17 mouse cellular contexts compared by ENCODE assay signal in genomic region chr9:14041900-14042435, GRCm38 (mm10).
DNase-seq lines count a peak whose midpoint lies in the region; ATAC-seq and TF ChIP-seq lines count a peak whose summit lies in the region.
"Had no signal": no experiment of that assay in that cellular context is flagged by ENCODE, and none has a peak within 500 bp of the region (broad histone marks: within the 10 kb centered on the region; RNA-seq: fewer than 3 reads in every experiment).

No protein-coding gene starts in this region.

- WGBS in intestine, embryonic 14.5 days, result 50% methylated on average over 2 of the region's 2 CpGs
- WGBS in intestine, postnatal 0 days, result 55% methylated on average over 2 of the region's 2 CpGs
- WGBS in heart, embryonic 14.5 days, result 10% methylated on average over 2 of the region's 2 CpGs
- WGBS in stomach, embryonic 15.5 days, result 41% methylated on average over 2 of the region's 2 CpGs
- 57% methylated on average over 2 of the region's 2 CpGs for WGBS in kidney, embryonic 16.5 days

- no peaks in the 10 kb centered on the region for H3K36me3 ChIP-seq in intestine, embryonic 14.5 days (ENCODE audit: control insufficient read depth, insufficient read depth, low read length)
- H3K36me3 ChIP-seq in intestine, postnatal 0 days (ENCODE audit: control insufficient read depth, insufficient read depth), result no peaks in the 10 kb centered on the region
- no peaks in the 10 kb centered on the region for H3K36me3 ChIP-seq in heart, embryonic 14.5 days (ENCODE audit: control insufficient read depth, insufficient read depth, low read length)
- no peaks in the 10 kb centered on the region for H3K36me3 ChIP-seq in stomach, embryonic 15.5 days
- no peaks in the 10 kb centered on the region for H3K36me3 ChIP-seq in kidney, embryonic 16.5 days (ENCODE audit: insufficient read depth, low read length)
- H3K36me3 ChIP-seq: hindbrain, embryonic 13.5 days had no signal

- H3K27me3 ChIP-seq in intestine, embryonic 14.5 days (replicated peaks; ENCODE audit: control insufficient read depth, insufficient read depth, low read length), result no peaks in the 10 kb centered on the region
- no peaks in the 10 kb centered on the region for H3K27me3 ChIP-seq in intestine, postnatal 0 days (replicated peaks; ENCODE audit: control insufficient read depth, insufficient read depth, low read length)
- no peaks in the 10 kb centered on the region for H3K27me3 ChIP-seq in heart, embryonic 14.5 days (ENCODE audit: control insufficient read depth, insufficient read depth, low read length)
- H3K27me3 ChIP-seq in stomach, embryonic 15.5 days (replicated peaks), result no peaks in the 10 kb centered on the region
- H3K27me3 ChIP-seq in kidney, embryonic 16.5 days (ENCODE audit: insufficient read depth, low read length), result no peaks in the 10 kb centered on the region
- H3K27me3 ChIP-seq: CH12.LX; hindbrain, embryonic 13.5 days had no signal

- no peak overlapping the region for H3K27ac ChIP-seq in intestine, embryonic 14.5 days (ENCODE audit: low read depth)
- H3K27ac ChIP-seq in intestine, postnatal 0 days (ENCODE audit: low read depth, low read length), result no peak overlapping the region
- peak overlapping the region; percentile 39 to 63 for H3K27ac ChIP-seq in heart, embryonic 14.5 days (replicated peaks in 1 of 2; ENCODE audit: control insufficient read depth in 1 of 2, insufficient read depth in 1 of 2, low read depth in 2 of 2, low read length in 2 of 2)
- H3K27ac ChIP-seq in stomach, embryonic 15.5 days, result peak overlapping the region; percentile 13; the same call in 1 of the 2 replicates
- no peak overlapping the region for H3K27ac ChIP-seq in kidney, embryonic 16.5 days (ENCODE audit: low read length)
- H3K27ac ChIP-seq: hindbrain, embryonic 13.5 days had no signal

- no peak for TF ChIP-seq CTCF in intestine, postnatal 0 days (IDR thresholded peaks at IDR 0.05; ENCODE audit: low read depth)

- H3K4me3 ChIP-seq in intestine, embryonic 14.5 days (ENCODE audit: low read depth, low read length), result no peak overlapping the region
- no peak overlapping the region for H3K4me3 ChIP-seq in intestine, postnatal 0 days (ENCODE audit: low read depth, low read length)
- H3K4me3 ChIP-seq in heart, embryonic 14.5 days (ENCODE audit: control insufficient read depth in 1 of 2, insufficient read depth in 1 of 2, low read depth in 1 of 2, low read length in 2 of 2), result no peak overlapping the region
- H3K4me3 ChIP-seq in stomach, embryonic 15.5 days (replicated peaks), result no peak overlapping the region
- H3K4me3 ChIP-seq in kidney, embryonic 16.5 days (ENCODE audit: low read length), result no peak overlapping the region
- H3K4me3 ChIP-seq: erythroblast, embryonic 14.5 days; hindbrain, embryonic 13.5 days had no signal

- peak; percentile 39 for DNase-seq in intestine, embryonic 14.5 days (ENCODE audit: low spot score)
- DNase-seq in heart, postnatal 10 days, result peak; percentile 43 to 52
- no peak for DNase-seq in adrenal gland, postnatal 10 days
- DNase-seq: adrenal gland, postnatal 25 days; cerebellum, adult 9-10 months; embryo, embryonic 11 days; forebrain, postnatal 0 days; gastrocnemius, postnatal 10 days; kidney, adult 18-20 months; midbrain, embryonic 14.5 days had no signal

- no peaks in the 10 kb centered on the region for H3K9me3 ChIP-seq in intestine, embryonic 14.5 days (ENCODE audit: control insufficient read depth, low read length)
- no peaks in the 10 kb centered on the region for H3K9me3 ChIP-seq in intestine, postnatal 0 days (ENCODE audit: control insufficient read depth)
- no peaks in the 10 kb centered on the region for H3K9me3 ChIP-seq in heart, embryonic 14.5 days (ENCODE audit: control insufficient read depth, low read length)
- no peaks in the 10 kb centered on the region for H3K9me3 ChIP-seq in stomach, embryonic 15.5 days
- no peaks in the 10 kb centered on the region for H3K9me3 ChIP-seq in kidney, embryonic 16.5 days (ENCODE audit: low read length)
- H3K9me3 ChIP-seq: hindbrain, embryonic 13.5 days had no signal

- H3K4me2 ChIP-seq in intestine, embryonic 14.5 days (ENCODE audit: low read length), result no peak overlapping the region
- H3K4me2 ChIP-seq in intestine, postnatal 0 days (replicated peaks; ENCODE audit: low read depth), result no peak overlapping the region
- H3K4me2 ChIP-seq in heart, embryonic 14.5 days (ENCODE audit: low read length), result peak overlapping the region; percentile 22
- no peak overlapping the region for H3K4me2 ChIP-seq in stomach, embryonic 15.5 days
- H3K4me2 ChIP-seq in kidney, embryonic 16.5 days (replicated peaks; ENCODE audit: low read depth, low read length), result no peak overlapping the region
- H3K4me2 ChIP-seq: hindbrain, embryonic 13.5 days had no signal

- no peak overlapping the region for H3K9ac ChIP-seq in intestine, embryonic 14.5 days (ENCODE audit: low read length)
- H3K9ac ChIP-seq in intestine, postnatal 0 days (ENCODE audit: low read depth, low read length), result no peak overlapping the region
- no peak overlapping the region for H3K9ac ChIP-seq in heart, embryonic 14.5 days (ENCODE audit: low read length)
- H3K9ac ChIP-seq in stomach, embryonic 15.5 days, result no peak overlapping the region
- H3K9ac ChIP-seq in kidney, embryonic 16.5 days (replicated peaks; ENCODE audit: low read length), result no peak overlapping the region
- H3K9ac ChIP-seq: forebrain, postnatal 0 days; hindbrain, embryonic 13.5 days had no signal

- 0 out of 2 replicates have a peak, but pooled peaks cover 4% of the 10 kb centered on the region for H3K4me1 ChIP-seq in intestine, embryonic 14.5 days (replicated peaks; ENCODE audit: control insufficient read depth, insufficient read depth, low read length)
- no peaks in the 10 kb centered on the region for H3K4me1 ChIP-seq in intestine, postnatal 0 days (replicated peaks; ENCODE audit: control insufficient read depth, insufficient read depth, low read length)
- peaks cover 0 to 11% of the 10 kb centered on the region in 2 experiments; a peak in 3 of 4 replicates for H3K4me1 ChIP-seq in heart, embryonic 14.5 days (ENCODE audit: control insufficient read depth in 2 of 2, insufficient read depth in 2 of 2, low read length in 2 of 2)
- no peaks in the 10 kb centered on the region for H3K4me1 ChIP-seq in stomach, embryonic 15.5 days
- no peaks in the 10 kb centered on the region for H3K4me1 ChIP-seq in kidney, embryonic 16.5 days (ENCODE audit: insufficient read depth, low read length)
- H3K4me1 ChIP-seq: hindbrain, embryonic 13.5 days had no signal

- intact Hi-C loops in heart, postnatal 10 days (cut with DNase I), result no loop called here

- no peak for ATAC-seq in intestine, embryonic 14.5 days (replicated peaks; ENCODE audit: low FRiP score, low TSS enrichment, low read depth)
- no peak for ATAC-seq in intestine, postnatal 0 days
- peak; percentile 64; the same call in 1 of the 2 replicates for ATAC-seq in heart, embryonic 14.5 days (ENCODE audit: insufficient number of reproducible peaks, insufficient read depth, low FRiP score, low read depth)
- no peak for ATAC-seq in stomach, embryonic 15.5 days (ENCODE audit: insufficient read depth, low FRiP score, low read depth)
- ATAC-seq in kidney, embryonic 16.5 days (ENCODE audit: low FRiP score, low TSS enrichment), result no peak
- ATAC-seq: forebrain, postnatal 0 days had no signal

Comparison
In these comparisons a context has a peak if more than half of its experiments do, and no peak if none do; other contexts are left out.
1. H3K27ac ChIP-seq: peak in heart, embryonic 14.5 days (2 of 2) and stomach, embryonic 15.5 days (single experiment); none in intestine, embryonic 14.5 days (single experiment), intestine, postnatal 0 days (single experiment) and kidney, embryonic 16.5 days (single experiment).